33 mouse cellular contexts compared by ENCODE assay signal in genomic region chr10:86794196-86794595, GRCm38 (mm10). TPM values are rescaled to one million over a fixed set of nuclear protein-coding genes. Genes with fewer than 3 reads are reported as not detected.
A peak's percentile ranks its signal among the peaks of the same experiment; 100 is the strongest.
DNase-seq lines count a peak whose midpoint lies in the region; ATAC-seq and TF ChIP-seq lines count a peak whose summit lies in the region.
"Had no signal": no experiment of that assay in that cellular context is flagged by ENCODE, and none has a peak within 500 bp of the region (broad histone marks: within the 10 kb centered on the region; RNA-seq: fewer than 3 reads in every experiment).

No protein-coding gene starts in this region.

- H3K36me3 ChIP-seq in heart, postnatal 0 days (replicated peaks; ENCODE audit: control insufficient read depth, insufficient read depth, low read length), result no peaks in the 10 kb centered on the region
- H3K36me3 ChIP-seq: hindbrain, embryonic 15.5 days; limb, embryonic 13.5 days; lung, embryonic 15.5 days; midbrain, embryonic 10.5 days; midbrain, embryonic 15.5 days; neural tube, embryonic 15.5 days had no signal

- WGBS in heart, postnatal 0 days, result 85% methylated on average over 4 of the region's 4 CpGs

- H3K27me3 ChIP-seq in heart, postnatal 0 days (ENCODE audit: control insufficient read depth, insufficient read depth, low read length), result no peaks in the 10 kb centered on the region
- H3K27me3 ChIP-seq: CH12.LX; hindbrain, embryonic 15.5 days; limb, embryonic 13.5 days; lung, embryonic 15.5 days; midbrain, embryonic 15.5 days; neural tube, embryonic 15.5 days had no signal

- peaks cover 44% of the 10 kb centered on the region for H3K4me1 ChIP-seq in heart, postnatal 0 days (ENCODE audit: control insufficient read depth, insufficient read depth)
- H3K4me1 ChIP-seq: limb, embryonic 13.5 days; midbrain, embryonic 15.5 days had no signal

- no peaks in the 10 kb centered on the region for H3K9me3 ChIP-seq in heart, postnatal 0 days (replicated peaks; ENCODE audit: control insufficient read depth, low read length)
- H3K9me3 ChIP-seq: hindbrain, embryonic 15.5 days; limb, embryonic 13.5 days; lung, embryonic 15.5 days; midbrain, embryonic 10.5 days; midbrain, embryonic 15.5 days; neural tube, embryonic 15.5 days had no signal

- H3K27ac ChIP-seq in heart, postnatal 0 days (ENCODE audit: low read depth), result peak overlapping the region; percentile 94
- H3K27ac ChIP-seq: hindbrain, embryonic 15.5 days; limb, embryonic 13.5 days; lung, embryonic 15.5 days; midbrain, embryonic 10.5 days; midbrain, embryonic 15.5 days; neural tube, embryonic 15.5 days had no signal

- no peak for TF ChIP-seq CTCF in heart, postnatal 0 days (IDR thresholded peaks at IDR 0.05; ENCODE audit: low read depth)

- intact Hi-C loops in heart, postnatal 36 days (cut with DNase I), result no loop called here

- DNase-seq in heart, adult 11 months, result peak; percentile 72
- DNase-seq in heart, postnatal 36 days, result no peak
- no peak for DNase-seq in heart, postnatal 0 days (ENCODE audit: low spot score)
- no peak for DNase-seq in heart, postnatal 4 days
- DNase-seq in A20 (ENCODE audit: low read depth, low spot score), result peak; percentile 13
- no peak for DNase-seq in spleen, adult 12 weeks (ENCODE audit: low spot score)
- DNase-seq: B cell, adult 2 months; cerebellum, adult 11-12 months; cerebellum, adult 9-11 months; gastrocnemius, postnatal 14 days; kidney, adult 9 months; retina, postnatal 1 day; right cerebral cortex, postnatal 14 days; thymus, adult 18-20 months; thymus, postnatal 36 days had no signal

- H3K4me2 ChIP-seq in heart, postnatal 0 days (ENCODE audit: low read depth, low read length), result no peak overlapping the region
- H3K4me2 ChIP-seq: hindbrain, embryonic 15.5 days; limb, embryonic 13.5 days; liver, embryonic 11.5 days; lung, embryonic 15.5 days; midbrain, embryonic 15.5 days; neural tube, embryonic 15.5 days had no signal

- no peak for ATAC-seq in heart, postnatal 0 days (ENCODE audit: insufficient read depth, low read depth)
- peak; percentile 37 for ATAC-seq in activated CD4-positive, CD25-positive, alpha-beta regulatory T cell, adult 4 months
- ATAC-seq: intestine, postnatal 0 days had no signal

- H3K9ac ChIP-seq in heart, postnatal 0 days (replicated peaks; ENCODE audit: low read depth, low read length), result no peak overlapping the region
- H3K9ac ChIP-seq: hindbrain, embryonic 15.5 days; limb, embryonic 13.5 days; lung, embryonic 15.5 days; midbrain, embryonic 15.5 days; neural tube, embryonic 15.5 days had no signal

- no peak overlapping the region for H3K4me3 ChIP-seq in heart, postnatal 0 days (ENCODE audit: low read depth, low read length)
- H3K4me3 ChIP-seq: erythroblast, embryonic 14.5 days; hindbrain, embryonic 15.5 days; limb, embryonic 13.5 days; lung, embryonic 15.5 days; midbrain, embryonic 10.5 days; midbrain, embryonic 15.5 days; neural tube, embryonic 15.5 days had no signal

- no peak for TF ChIP-seq EP300 in heart, postnatal 0 days (IDR thresholded peaks at IDR 0.05; ENCODE audit: low read depth)

RNA-seq across cellular contexts. Expression of gene Nt5dc3, which starts 15.4 kb away (rescaled TPM):
- 10 to 100 TPM; 30.8 to 38.3 TPM for total RNA-seq in heart, postnatal 36 days (2021)
- 22.4 and 31.8 TPM in 2 replicates for total RNA-seq in heart, postnatal 0 days (2014; rRNA removed; ENCODE audit: low replicate concordance)
- polyA plus RNA-seq in heart, postnatal 0 days (2015; fragmentation: Nextera tagmentation; extraction: Ambion mirVana), result 3.4 and 4.2 TPM in 2 replicates
- 10 to 100 TPM; 35.0 to 35.1 TPM for total RNA-seq in heart, postnatal 4 days (2021)
- polyA plus RNA-seq in activated CD4-positive, CD25-positive, alpha-beta regulatory T cell, adult 4 months (2017; shearing (Covaris generic)), result 1 to 10 TPM in 1 of 2 experiments, under 1 TPM in 1; 0.79 to 1.2 TPM

RNA-seq across cellular contexts. Expression of gene Gm49358, which starts 30.4 kb away (rescaled TPM):
- 10 to 100 TPM; 10.3 to 14.5 TPM for total RNA-seq in heart, postnatal 36 days (2021)
- 11.4 and 36.1 TPM in 2 replicates for total RNA-seq in heart, postnatal 0 days (2014; rRNA removed; ENCODE audit: low replicate concordance)
- not detected in 2 replicates for polyA plus RNA-seq in heart, postnatal 0 days (2015; fragmentation: Nextera tagmentation; extraction: Ambion mirVana)
- total RNA-seq in heart, postnatal 4 days (2021), result 10 to 100 TPM; 12.8 to 14.2 TPM
- not detected for polyA plus RNA-seq in activated CD4-positive, CD25-positive, alpha-beta regulatory T cell, adult 4 months (2017; shearing (Covaris generic))
- polyA plus RNA-seq: embryonic facial prominence, embryonic 14.5 days; erythroblast, embryonic 14.5 days; forebrain, embryonic 11.5 days; forebrain, embryonic 16.5 days; hindbrain, embryonic 15.5 days; intestine, postnatal 0 days; large intestine, adult 2 months; liver, embryonic 11.5 days; liver, embryonic 16.5 days; lung, embryonic 15.5 days; midbrain, embryonic 10.5 days; midbrain, embryonic 15.5 days; neural tube, embryonic 15.5 days; small intestine, adult 2 months; stomach, embryonic 16.5 days had no signal

Comparison
In these comparisons a context has a peak if more than half of its experiments do, and no peak if none do; other contexts are left out.
1. DNase-seq: peak in heart, adult 11 months (single experiment) and A20 (single experiment); none in heart, postnatal 36 days (0 of 2), heart, postnatal 0 days (single experiment), heart, postnatal 4 days (single experiment) and spleen, adult 12 weeks (single experiment).